Mouse (Mus musculus) stomach, embryonic 16.5 days (tissue): ENCODE results near the gene Fndc9. TPM values are rescaled to one million over a fixed set of nuclear protein-coding genes. Genes with fewer than 3 reads are reported as not detected.

Experiments
- ATAC-seq: fragments of 200-750 bp; cut with Nextera tagmentation; 2 replicates; pipeline ENCODE4 v1.8.0; 2017; ENCODE audit warnings: moderate number of reproducible peaks, moderate TSS enrichment; ENCODE audit not compliant: insufficient read depth, low FRiP score
- H3K27ac ChIP-seq: fragments of 300-500 bp; sonication (generic); 2 replicates; pipeline ENCODE4 v1.5.1; 2014; ENCODE audit warnings: low read length
- H3K27me3 ChIP-seq: fragments of 300-500 bp; sonication (generic); 2 replicates; pipeline ENCODE4 v1.6.1; 2014; ENCODE audit warnings: low read length, control low read depth, mixed read lengths; ENCODE audit not compliant: control insufficient read depth, insufficient read depth
- H3K36me3 ChIP-seq: fragments of 300-500 bp; sonication (generic); 2 replicates; pipeline ENCODE4 v1.6.1; 2014; ENCODE audit warnings: low read length; ENCODE audit not compliant: control insufficient read depth, insufficient read depth
- H3K4me1 ChIP-seq: fragments of 300-500 bp; sonication (generic); 2 replicates; pipeline ENCODE4 v1.6.1; 2014; ENCODE audit warnings: low read length, control low read depth, mixed read lengths; ENCODE audit not compliant: control insufficient read depth, insufficient read depth
- H3K4me2 ChIP-seq: fragments of 300-500 bp; sonication (generic); 2 replicates; pipeline ENCODE4 v1.6.1; 2014; ENCODE audit warnings: low read depth, low read length, mixed read lengths
- H3K4me3 ChIP-seq: fragments of 300-500 bp; sonication (generic); replicated peaks from 2 replicates; pipeline ENCODE4 v1.5.1; 2014; ENCODE audit warnings: mild to moderate bottlenecking, low read length
- H3K9ac ChIP-seq: fragments of 300-500 bp; sonication (generic); 2 replicates; pipeline ENCODE4 v1.6.1; 2014; ENCODE audit warnings: low read length
- H3K9me3 ChIP-seq: fragments of 300-500 bp; sonication (generic); replicated peaks from 2 replicates; pipeline ENCODE4 v1.6.1; 2016; ENCODE audit warnings: low read length, control low read depth; ENCODE audit not compliant: control insufficient read depth
- WGBS: fragments of 180-500 bp; shearing (Covaris S2); extraction: QIAGEN DNeasy Blood & Tissue Kit; methylation state at CpG from one replicate; pipeline ENCODE4 v1.1.7; 2014; 5-methylcytosine and 5-hydroxymethylcytosine counted together
- polyA plus RNA-seq: library from polyadenylated mRNA; unstranded; fragments of >200 nt; fragmentation: Nextera tagmentation; extraction: Ambion mirVana; gene quantifications from 2 replicates; pipeline ENCODE4 v1.2.1, GENCODE M21; 2015

Gene Fndc9
- polyA plus RNA-seq: 0.27 and 0.60 TPM in 2 replicates

- Histone ChIP-seq H3K9ac (no peak within 1 kb of the TSS), H3K4me1 (no peaks in the 10 kb centered on the region), H3K27me3 (no peaks in the 10 kb centered on the region), H3K4me2 (no peak within 1 kb of the TSS), H3K4me3 (no peak within 1 kb of the TSS), H3K36me3 (no peaks in the 10 kb centered on the region), H3K9me3 (no peaks in the 10 kb centered on the region), H3K27ac (no peak within 1 kb of the TSS)
- 70% methylated on average over 11 of the region's 11 CpGs for WGBS
- ATAC-seq: no peak
These were observed at the start of gene Fndc9 for GRCm38 (mm10) chr11:46235334-46235733. TSS of gene Fndc9 (plus strand) at chr11:46235531.

GRCm38 (mm10) chr11:46188283-46188682 is 47.0 kb upstream of the Fndc9 start:
- Histone ChIP-seq H3K9me3 (no peaks in the 10 kb centered on the region), H3K4me2 (no peak overlapping the region), H3K4me3 (no peak overlapping the region), H3K9ac (no peak overlapping the region), H3K4me1 (peaks cover 5% of the 10 kb centered on the region; the same call in 1 of the 2 replicates), H3K36me3 (no peaks in the 10 kb centered on the region), H3K27me3 (no peaks in the 10 kb centered on the region), H3K27ac (no peak overlapping the region)
- ATAC-seq: no peak
- 70% methylated on average over 2 of the region's 2 CpGs for WGBS

GRCm38 (mm10) chr11:46194175-46194574 is 41.2 kb upstream of the Fndc9 start:
- ATAC-seq: no peak
- H3K4me1 ChIP-seq: peaks cover 2% of the 10 kb centered on the region; the same call in 1 of the 2 replicates
- no peaks in the 10 kb centered on the region for H3K27me3 ChIP-seq
- WGBS: 57% methylated on average over 4 of the region's 4 CpGs
- H3K9ac ChIP-seq: no peak overlapping the region
- H3K9me3 ChIP-seq: no peaks in the 10 kb centered on the region
- H3K4me3 ChIP-seq: no peak overlapping the region
- no peak overlapping the region for H3K4me2 ChIP-seq
- no peak overlapping the region for H3K27ac ChIP-seq
- no peaks in the 10 kb centered on the region for H3K36me3 ChIP-seq

GRCm38 (mm10) chr11:46200664-46201063 is 34.7 kb upstream of the Fndc9 start:
- Histone ChIP-seq H3K4me1 (peaks cover 11% of the 10 kb centered on the region), H3K27me3 (no peaks in the 10 kb centered on the region), H3K27ac (no peak overlapping the region), H3K9ac (no peak overlapping the region), H3K36me3 (no peaks in the 10 kb centered on the region), H3K9me3 (no peaks in the 10 kb centered on the region), H3K4me2 (no peak overlapping the region), H3K4me3 (no peak overlapping the region)
- no peak for ATAC-seq
- 84% methylated on average over 11 of the region's 11 CpGs for WGBS

GRCm38 (mm10) chr11:46201636-46202546 is 33.4 kb upstream of the Fndc9 start:
- Histone ChIP-seq H3K9me3 (no peaks in the 10 kb centered on the region), H3K4me1 (peaks cover 17% of the 10 kb centered on the region), H3K27me3 (no peaks in the 10 kb centered on the region), H3K9ac (no peak overlapping the region), H3K4me3 (no peak overlapping the region), H3K27ac (peak overlapping the region; percentile 36; the same call in 1 of the 2 replicates), H3K4me2 (no peak overlapping the region), H3K36me3 (no peaks in the 10 kb centered on the region)
- WGBS: 50% methylated on average over 20 of the region's 20 CpGs
- ATAC-seq: no peak

GRCm38 (mm10) chr11:46202547-46202887 is 32.8 kb upstream of the Fndc9 start:
- WGBS: 36% methylated on average over 10 of the region's 10 CpGs

GRCm38 (mm10) chr11:46204841-46205240 is 30.5 kb upstream of the Fndc9 start:
- Histone ChIP-seq H3K27me3 (no peaks in the 10 kb centered on the region), H3K36me3 (no peaks in the 10 kb centered on the region), H3K27ac (peak overlapping the region; percentile 85), H3K4me2 (no peak overlapping the region), H3K9ac (no peak overlapping the region), H3K9me3 (no peaks in the 10 kb centered on the region), H3K4me3 (no peak overlapping the region), H3K4me1 (peaks cover 21% of the 10 kb centered on the region)
- no peak for ATAC-seq
- WGBS: 86% methylated on average over 9 of the region's 9 CpGs

More at GRCm38 (mm10) chr11:46202547-46202887, 32.8 kb upstream of the Fndc9 start:
- Histone ChIP-seq H3K4me3 (no peak overlapping the region), H3K9ac (no peak overlapping the region), H3K27me3 (no peaks in the 10 kb centered on the region), H3K27ac (peak overlapping the region; percentile 36; the same call in 1 of the 2 replicates), H3K4me1 (peaks cover 17% of the 10 kb centered on the region), H3K4me2 (no peak overlapping the region), H3K9me3 (no peaks in the 10 kb centered on the region), H3K36me3 (no peaks in the 10 kb centered on the region)
- ATAC-seq: no peak

GRCm38 (mm10) chr11:46205639-46206409 is 29.5 kb upstream of the Fndc9 start:
- peak; percentile 58 for ATAC-seq
- Histone ChIP-seq H3K36me3 (no peaks in the 10 kb centered on the region), H3K4me2 (no peak overlapping the region), H3K9me3 (no peaks in the 10 kb centered on the region), H3K4me1 (peaks cover 22% of the 10 kb centered on the region), H3K27ac (peak overlapping the region; percentile 85), H3K27me3 (no peaks in the 10 kb centered on the region), H3K4me3 (no peak overlapping the region), H3K9ac (peak overlapping the region; percentile 12)
- 38% methylated on average over 17 of the region's 17 CpGs for WGBS

- peaks cover 46% of the 10 kb centered on the region for H3K4me1 ChIP-seq
- H3K4me3 ChIP-seq: no peak overlapping the region
- no peak for ATAC-seq
- H3K4me2 ChIP-seq: no peak overlapping the region
- 58% methylated on average over 2 of the region's 2 CpGs for WGBS
- no peaks in the 10 kb centered on the region for H3K36me3 ChIP-seq
- no peaks in the 10 kb centered on the region for H3K27me3 ChIP-seq
- no peaks in the 10 kb centered on the region for H3K9me3 ChIP-seq
- 0 out of 2 replicates have a peak overlapping the region, but pooled peaks have one; percentile 23 for H3K9ac ChIP-seq
- H3K27ac ChIP-seq: no peak overlapping the region
These were observed 25.4 kb upstream of the Fndc9 start for GRCm38 (mm10) chr11:46209884-46210283.
